Mouse (Mus musculus): Measurements from ENCODE around the gene Spg7. TPM values are rescaled to one million over a fixed set of nuclear protein-coding genes. Genes with fewer than 3 reads are reported as not detected.
"Not testable (repeated sequence)": the region's sequence is repeated elsewhere in the genome, so short reads cannot be mapped to it uniquely, and the experiment has no call there.

Spg7 gene
- polyA plus RNA-seq, 1 experiment: 76.9 TPM

DNA sequence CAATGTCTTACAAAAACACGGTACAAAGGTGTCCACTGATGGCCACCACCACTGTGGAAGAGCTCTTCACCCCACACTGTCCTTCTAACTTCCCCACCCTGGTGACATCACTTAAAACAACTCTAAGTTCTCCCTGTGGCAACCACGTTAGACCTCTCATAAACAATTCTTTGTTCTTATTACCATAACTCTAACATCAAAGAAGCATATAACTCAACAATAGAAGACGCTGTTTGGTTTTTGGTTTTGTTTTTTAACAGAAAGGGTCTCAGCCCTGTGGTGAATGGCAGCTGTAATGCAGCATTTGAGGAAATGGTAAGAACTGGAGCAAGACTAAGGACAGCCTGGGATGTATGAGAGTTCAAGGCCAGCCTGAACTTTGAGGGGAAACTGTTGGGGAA, 36.8 kb upstream of the Spg7 start:
- Histone ChIP-seq H3K4me3 (ENCODE audit: insufficient read depth, low read length) (no peak overlapping the region), H3K27ac (ENCODE audit: insufficient read depth, low read length) (no peak overlapping the region)
- TF ChIP-seq POLR2A (IDR thresholded peaks at IDR 0.05; ENCODE audit: extremely low read depth, insufficient read depth, low read length) (no peak), CTCF (IDR thresholded peaks at IDR 0.05; ENCODE audit: extremely low read depth, insufficient read depth, low read length) (no peak)

DNA sequence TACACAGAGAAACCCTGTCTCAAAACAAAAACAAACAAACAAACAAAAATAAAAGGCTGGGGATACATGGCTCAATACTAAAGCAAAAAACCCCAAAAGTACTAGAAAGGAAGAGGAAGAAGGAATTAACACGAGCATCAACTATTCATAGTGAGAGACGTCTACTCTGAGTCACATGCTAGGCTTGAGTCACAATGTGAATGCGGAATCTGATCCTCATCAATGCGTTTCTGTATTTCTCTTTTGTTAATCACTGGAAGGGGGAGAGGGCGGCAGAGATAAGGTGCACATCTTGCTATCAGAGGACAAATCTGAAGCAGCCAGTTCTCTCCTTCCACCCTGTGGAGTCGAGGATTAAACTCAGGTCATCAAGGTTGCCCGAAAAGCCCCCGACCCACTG, 35.0 kb upstream of the Spg7 start:
- TF ChIP-seq CTCF (IDR thresholded peaks at IDR 0.05; ENCODE audit: extremely low read depth, insufficient read depth, low read length) (no peak), POLR2A (IDR thresholded peaks at IDR 0.05; ENCODE audit: extremely low read depth, insufficient read depth, low read length) (no peak)
- Histone ChIP-seq H3K27ac (ENCODE audit: insufficient read depth, low read length) (no peak overlapping the region), H3K4me1 (ENCODE audit: control insufficient read depth, insufficient read depth, low read length) (peaks cover 3% of the 10 kb centered on the region; the same call in 1 of the 2 replicates), H3K4me3 (ENCODE audit: insufficient read depth, low read length) (no peak overlapping the region)

More for the DNA sequence above, 36.8 kb upstream of the Spg7 start:
- H3K4me1 ChIP-seq (ENCODE audit: control insufficient read depth, insufficient read depth, low read length): peaks cover 5% of the 10 kb centered on the region

DNA sequence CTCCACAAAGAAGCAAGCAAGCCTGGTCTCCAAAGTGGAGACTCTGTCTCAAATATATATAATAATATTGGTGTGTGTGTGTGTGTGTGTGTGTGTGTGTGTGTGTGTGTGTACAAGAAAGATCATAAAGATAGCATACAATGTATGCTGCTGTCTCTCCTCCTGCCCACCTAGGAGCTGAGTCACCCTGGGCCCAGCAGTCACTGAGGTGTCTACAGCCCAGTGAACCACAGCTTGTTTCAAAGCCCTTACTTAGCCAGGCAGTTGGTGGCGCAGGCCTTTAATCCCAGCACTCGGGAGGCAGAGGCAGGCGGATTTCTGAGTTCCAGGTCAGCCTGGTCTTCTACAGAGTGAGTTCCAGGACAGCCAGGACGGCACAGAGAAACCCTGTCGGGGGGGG, 32.7 kb upstream of the Spg7 start:
- not testable (repeated sequence) for H3K4me1 ChIP-seq (ENCODE audit: control insufficient read depth, insufficient read depth, low read length); H3K27ac ChIP-seq (ENCODE audit: insufficient read depth, low read length); H3K4me3 ChIP-seq (ENCODE audit: insufficient read depth, low read length)

DNA sequence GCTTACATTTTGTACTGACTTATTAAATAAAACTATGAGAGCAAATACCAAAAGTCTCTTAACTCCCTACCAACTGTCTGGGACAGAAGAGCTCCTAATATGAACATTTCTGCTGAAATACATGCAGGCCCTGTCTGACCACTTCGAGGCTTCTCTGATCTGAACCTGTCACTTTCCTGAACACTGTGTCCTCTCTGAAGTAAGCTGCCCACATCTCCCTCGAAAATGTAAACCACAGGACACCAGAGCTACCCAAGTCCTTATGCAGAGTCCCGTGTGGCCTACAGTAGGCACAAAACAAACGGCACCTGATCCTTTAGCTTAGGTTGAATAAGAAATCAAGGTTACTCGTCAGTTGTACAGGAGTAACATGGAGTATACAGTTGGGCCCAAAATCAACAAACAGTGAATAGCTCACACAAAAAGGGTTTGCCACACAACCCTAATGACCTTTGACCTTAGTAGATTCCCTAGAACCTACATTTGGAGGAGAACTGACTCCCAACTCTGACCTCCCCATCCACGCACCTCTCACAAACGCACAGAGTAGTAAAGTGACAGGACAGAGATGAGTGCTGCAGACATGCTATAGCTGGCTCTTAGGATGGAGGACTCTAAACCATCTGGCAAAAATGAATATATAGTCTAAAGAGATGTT, 31.3 kb upstream of the Spg7 start:
- Histone ChIP-seq H3K4me1 (ENCODE audit: control insufficient read depth, insufficient read depth, low read length) (peaks cover 5% of the 10 kb centered on the region), H3K4me3 (ENCODE audit: insufficient read depth, low read length) (no peak overlapping the region), H3K27ac (ENCODE audit: insufficient read depth, low read length) (no peak overlapping the region)
- TF ChIP-seq POLR2A (IDR thresholded peaks at IDR 0.05; ENCODE audit: extremely low read depth, insufficient read depth, low read length) (no peak), CTCF (IDR thresholded peaks at IDR 0.05; ENCODE audit: extremely low read depth, insufficient read depth, low read length) (no peak)

DNA sequence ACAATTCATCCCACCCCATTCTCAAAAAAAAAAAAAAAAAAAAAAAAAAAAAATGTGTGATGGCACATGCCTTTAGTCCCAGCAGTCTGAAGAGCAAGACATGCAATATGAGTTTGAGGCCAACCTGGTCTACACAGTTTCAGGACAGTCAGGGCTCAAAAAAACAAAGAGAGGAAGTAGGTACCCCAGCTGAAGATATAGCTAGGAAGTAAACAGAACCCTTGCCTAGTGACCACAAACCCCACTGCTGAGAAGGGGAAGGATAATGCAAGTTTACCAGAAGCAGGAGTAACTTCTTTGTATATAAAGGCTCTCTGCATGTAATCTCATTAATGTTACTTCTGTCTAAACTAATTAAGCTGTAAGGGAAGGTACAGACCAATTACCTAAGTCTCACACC, 30.0 kb upstream of the Spg7 start:
- H3K27ac ChIP-seq (ENCODE audit: insufficient read depth, low read length): no peak overlapping the region

DNA sequence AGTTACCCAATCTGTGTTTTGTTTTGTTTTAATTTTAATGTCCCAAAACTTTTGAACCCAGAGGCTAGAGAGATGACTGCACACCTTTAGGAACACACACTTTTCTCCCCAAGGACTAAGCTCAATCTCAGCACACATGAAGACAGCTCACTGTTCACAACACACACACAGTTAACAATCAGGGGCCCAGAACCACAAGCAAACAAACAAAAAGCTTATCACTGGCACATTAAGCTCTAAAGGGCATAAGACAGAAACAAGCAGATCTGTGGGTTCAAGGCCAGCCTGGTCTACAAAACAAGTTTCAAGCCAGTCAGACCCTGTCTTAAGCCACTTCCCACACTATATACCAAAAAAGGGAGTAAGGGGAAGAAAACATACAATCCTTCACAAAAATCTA, 29.3 kb upstream of the Spg7 start:
- no peak overlapping the region for H3K4me3 ChIP-seq (ENCODE audit: insufficient read depth, low read length)
- peaks cover 7% of the 10 kb centered on the region for H3K4me1 ChIP-seq (ENCODE audit: control insufficient read depth, insufficient read depth, low read length)
- H3K27ac ChIP-seq (ENCODE audit: insufficient read depth, low read length): no peak overlapping the region
- TF ChIP-seq CTCF (IDR thresholded peaks at IDR 0.05; ENCODE audit: extremely low read depth, insufficient read depth, low read length): no peak
- no peak for TF ChIP-seq POLR2A (IDR thresholded peaks at IDR 0.05; ENCODE audit: extremely low read depth, insufficient read depth, low read length)

More for the DNA sequence above, 30.0 kb upstream of the Spg7 start:
- Histone ChIP-seq H3K4me3 (ENCODE audit: insufficient read depth, low read length) (no peak overlapping the region), H3K4me1 (ENCODE audit: control insufficient read depth, insufficient read depth, low read length) (peaks cover 10% of the 10 kb centered on the region)
- TF ChIP-seq CTCF (IDR thresholded peaks at IDR 0.05; ENCODE audit: extremely low read depth, insufficient read depth, low read length): no peak
- no peak for TF ChIP-seq POLR2A (IDR thresholded peaks at IDR 0.05; ENCODE audit: extremely low read depth, insufficient read depth, low read length)

DNA sequence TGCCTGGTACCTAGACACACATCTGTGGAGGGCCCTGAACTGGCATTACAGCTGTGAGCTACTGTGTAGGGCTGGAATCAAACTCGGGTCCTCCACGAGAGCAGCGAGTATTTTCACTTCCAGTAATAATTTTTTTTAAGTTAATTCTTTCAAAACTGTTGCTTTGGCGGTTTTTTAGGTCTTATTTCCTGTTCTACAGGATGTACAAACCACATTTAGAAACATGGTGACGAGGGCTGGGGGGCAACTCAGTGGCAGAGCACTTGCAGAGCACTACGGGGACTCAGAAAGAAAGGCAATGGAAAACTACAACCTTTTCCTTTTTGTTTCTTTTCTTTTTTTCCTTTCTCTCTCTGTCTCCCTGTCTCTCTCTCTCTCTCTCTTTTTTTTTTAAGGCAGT, 28.6 kb upstream of the Spg7 start:
- Histone ChIP-seq H3K27ac (ENCODE audit: insufficient read depth, low read length) (no peak overlapping the region), H3K4me1 (ENCODE audit: control insufficient read depth, insufficient read depth, low read length) (peaks cover 7% of the 10 kb centered on the region), H3K4me3 (ENCODE audit: insufficient read depth, low read length) (no peak overlapping the region)
- TF ChIP-seq CTCF (IDR thresholded peaks at IDR 0.05; ENCODE audit: extremely low read depth, insufficient read depth, low read length) (no peak), POLR2A (IDR thresholded peaks at IDR 0.05; ENCODE audit: extremely low read depth, insufficient read depth, low read length) (no peak)

DNA sequence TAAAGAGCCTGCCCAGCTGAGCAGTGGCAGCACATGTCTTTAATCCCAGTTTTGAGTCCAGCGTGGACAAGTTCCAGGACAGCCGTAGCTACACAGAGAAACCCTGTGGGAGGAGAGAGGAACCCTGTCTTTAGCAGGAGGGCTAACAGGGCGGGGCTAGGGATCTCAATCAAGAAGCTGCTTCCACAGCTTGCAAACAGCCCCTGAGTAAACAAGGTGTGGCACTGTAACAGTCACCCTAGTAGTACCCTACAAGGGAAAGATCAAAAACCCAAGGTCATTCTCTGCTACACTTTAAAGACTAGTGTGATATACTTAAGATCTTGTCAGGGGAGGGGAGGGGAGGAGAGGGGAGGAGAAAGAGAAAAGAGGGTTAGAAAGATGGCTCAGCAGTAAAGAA, 25.8 kb upstream of the Spg7 start:
- Histone ChIP-seq H3K4me3 (ENCODE audit: insufficient read depth, low read length) (no peak overlapping the region), H3K27ac (ENCODE audit: insufficient read depth, low read length) (no peak overlapping the region)
- no peak for TF ChIP-seq CTCF (IDR thresholded peaks at IDR 0.05; ENCODE audit: extremely low read depth, insufficient read depth, low read length)
- TF ChIP-seq POLR2A (IDR thresholded peaks at IDR 0.05; ENCODE audit: extremely low read depth, insufficient read depth, low read length): no peak

DNA sequence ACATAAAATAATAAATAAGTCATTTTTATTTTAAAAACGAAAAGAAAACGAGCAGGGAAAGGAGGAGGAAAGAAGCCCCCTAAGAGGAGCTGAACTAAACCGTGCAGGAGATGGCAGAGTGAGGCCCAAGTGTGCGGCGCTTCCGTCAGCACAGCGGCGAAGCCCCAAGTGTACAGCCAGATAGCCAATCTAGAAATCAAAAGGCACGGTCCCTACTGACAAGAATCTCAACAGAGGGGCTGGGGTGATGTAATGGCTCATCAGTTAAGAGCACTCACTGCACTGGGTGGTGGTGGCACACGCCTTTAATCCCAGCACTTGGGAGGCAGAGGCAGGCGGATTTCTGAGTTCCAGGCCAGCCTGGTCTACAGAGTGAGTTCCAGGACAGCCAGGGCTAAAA, 25.3 kb upstream of the Spg7 start:
- Histone ChIP-seq H3K27ac (ENCODE audit: insufficient read depth, low read length) (no peak overlapping the region), H3K4me3 (ENCODE audit: insufficient read depth, low read length) (no peak overlapping the region), H3K4me1 (ENCODE audit: control insufficient read depth, insufficient read depth, low read length) (peaks cover 15% of the 10 kb centered on the region)
- TF ChIP-seq POLR2A (IDR thresholded peaks at IDR 0.05; ENCODE audit: extremely low read depth, insufficient read depth, low read length) (no peak), CTCF (IDR thresholded peaks at IDR 0.05; ENCODE audit: extremely low read depth, insufficient read depth, low read length) (no peak)

More for the DNA sequence above, 25.8 kb upstream of the Spg7 start:
- peaks cover 15% of the 10 kb centered on the region for H3K4me1 ChIP-seq (ENCODE audit: control insufficient read depth, insufficient read depth, low read length)

DNA sequence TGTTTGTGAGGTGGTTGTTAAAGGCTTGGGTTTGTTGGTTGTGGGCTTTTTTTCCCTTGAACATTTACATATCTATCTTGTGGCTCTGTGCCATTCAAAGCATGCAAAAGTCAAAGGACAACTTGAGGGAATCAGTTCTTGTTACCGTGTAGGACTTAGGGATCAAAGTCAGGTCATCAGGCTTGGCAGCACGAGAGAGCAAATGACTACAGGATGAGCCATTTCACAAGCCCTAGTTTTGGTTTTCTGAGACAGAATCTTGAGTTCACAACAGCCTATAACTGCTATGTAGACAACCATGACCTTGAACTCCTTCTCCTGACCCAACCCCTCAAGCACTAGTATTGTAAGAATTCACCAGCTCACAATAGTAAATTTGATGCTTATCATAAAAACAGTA, 24.4 kb upstream of the Spg7 start:
- Histone ChIP-seq H3K4me1 (ENCODE audit: control insufficient read depth, insufficient read depth, low read length) (peaks cover 17% of the 10 kb centered on the region), H3K4me3 (ENCODE audit: insufficient read depth, low read length) (no peak overlapping the region), H3K27ac (ENCODE audit: insufficient read depth, low read length) (no peak overlapping the region)
- TF ChIP-seq POLR2A (IDR thresholded peaks at IDR 0.05; ENCODE audit: extremely low read depth, insufficient read depth, low read length) (no peak), CTCF (IDR thresholded peaks at IDR 0.05; ENCODE audit: extremely low read depth, insufficient read depth, low read length) (no peak)
